Mouse (Mus musculus) spleen, adult 18-20 months (tissue): Measurements from ENCODE around the gene Dusp10.

ENCODE experiments used
- DNase-seq, 2 experiments: peaks; one replicate each; pipeline ENCODE4 v3.0.0; 2022; ENCODE audit warnings: mixed read lengths in 2 of 2

Dusp10 gene

DNA sequence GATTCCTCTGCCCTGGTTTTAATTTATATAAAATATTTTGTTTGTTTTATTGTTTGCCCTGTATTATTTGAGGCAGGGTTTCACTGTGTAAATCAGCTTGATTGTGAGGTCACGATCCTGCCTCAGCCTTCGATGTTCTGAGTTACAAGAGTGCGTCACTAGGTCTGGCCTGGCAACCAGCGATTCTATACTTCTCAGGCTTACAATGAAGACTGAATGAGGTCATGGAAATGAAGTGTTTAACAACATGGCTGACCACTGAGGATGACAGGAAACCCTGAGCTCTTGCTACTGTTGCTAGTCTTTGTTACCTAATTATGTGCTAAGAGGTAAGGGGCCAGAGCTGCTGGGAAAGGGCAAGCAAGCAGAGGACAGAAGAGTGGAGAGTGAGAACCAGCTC, at the start of gene Dusp10:
TSS of gene Dusp10 (plus strand) at position 197 of the 400 bp plus-strand sequence.
- DNase-seq, result no peak

- no peak for DNase-seq
Observed at GRCm38 (mm10) chr1:183965341-183965740, 47.8 kb upstream of the Dusp10 start.

- no peak for DNase-seq
Observed at GRCm38 (mm10) chr1:183969265-183969664, 43.8 kb upstream of the Dusp10 start.

GRCm38 (mm10) chr1:183979814-183980243, 33.3 kb upstream of the Dusp10 start:
- peak; percentile 51 to 67 for DNase-seq

DNA sequence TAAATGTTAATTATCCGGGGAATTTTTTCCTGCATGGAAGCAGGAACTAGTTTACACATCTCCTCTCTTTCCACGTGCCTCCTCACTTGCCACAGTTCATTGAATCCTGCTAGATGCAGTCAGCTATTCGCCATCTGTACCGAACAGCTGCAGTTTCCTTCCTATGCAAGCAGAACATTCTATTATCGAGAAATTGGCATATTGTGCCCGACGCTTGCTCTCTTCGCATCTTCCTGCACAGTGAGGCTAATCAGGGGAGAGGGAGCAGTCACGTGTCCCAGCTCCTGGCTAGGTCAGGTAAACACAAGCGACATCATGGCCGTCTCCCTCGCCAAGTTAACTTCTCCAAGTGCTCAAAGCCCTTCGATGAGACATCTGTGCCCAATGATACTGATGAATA, 31.0 kb upstream of the Dusp10 start:
- no peak for DNase-seq

DNA sequence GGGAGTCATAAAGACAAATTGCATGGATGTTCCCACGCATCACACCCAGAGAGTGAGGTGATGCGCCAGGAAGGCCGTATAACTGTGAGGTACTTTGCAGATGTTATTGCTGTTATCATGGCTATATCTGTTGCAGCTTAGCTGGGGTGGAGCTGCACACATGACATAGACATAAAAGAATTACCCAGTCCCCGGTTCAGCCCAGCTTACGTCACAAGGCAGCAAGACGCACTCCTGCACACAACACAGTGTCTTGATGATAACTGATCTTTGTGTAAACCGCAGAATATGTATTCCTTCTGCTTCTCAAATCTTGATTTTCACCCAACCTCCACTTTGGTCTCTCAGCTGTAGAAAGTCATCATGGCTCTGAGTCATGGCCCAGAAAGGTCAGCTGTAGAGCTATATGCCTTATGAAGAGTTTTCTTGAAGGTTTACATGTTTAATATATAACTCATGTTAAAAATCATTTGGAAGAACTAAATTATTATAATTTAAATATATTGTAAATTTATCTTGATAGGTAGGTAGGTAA, 25.3 kb upstream of the Dusp10 start:
- DNase-seq, result no peak

- DNase-seq, result no peak
Observed at GRCm38 (mm10) chr1:183991921-183992320, 21.2 kb upstream of the Dusp10 start.

- DNase-seq, result no peak
Observed at GRCm38 (mm10) chr1:183997207-183997606, 15.9 kb upstream of the Dusp10 start.

DNA sequence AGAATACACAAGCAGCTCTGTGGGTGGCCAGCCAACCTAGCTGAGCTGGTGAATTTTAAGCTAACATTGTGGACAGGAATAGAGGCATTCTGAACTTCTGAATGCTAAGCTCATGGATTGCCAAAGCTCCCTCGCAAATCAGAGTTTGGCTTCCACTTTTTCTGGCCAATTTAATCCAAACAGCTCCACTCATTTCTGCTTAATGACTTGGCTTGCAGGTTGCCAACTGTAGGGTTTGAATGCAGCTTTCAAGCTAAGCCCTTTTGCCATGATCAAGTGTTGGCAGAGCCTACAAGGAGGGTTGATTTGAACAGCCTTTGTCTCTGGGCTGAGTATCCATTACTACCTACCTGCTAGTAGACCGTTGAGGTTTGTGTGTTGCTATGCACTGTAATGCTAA, 10.6 kb upstream of the Dusp10 start:
- DNase-seq, result no peak

DNA sequence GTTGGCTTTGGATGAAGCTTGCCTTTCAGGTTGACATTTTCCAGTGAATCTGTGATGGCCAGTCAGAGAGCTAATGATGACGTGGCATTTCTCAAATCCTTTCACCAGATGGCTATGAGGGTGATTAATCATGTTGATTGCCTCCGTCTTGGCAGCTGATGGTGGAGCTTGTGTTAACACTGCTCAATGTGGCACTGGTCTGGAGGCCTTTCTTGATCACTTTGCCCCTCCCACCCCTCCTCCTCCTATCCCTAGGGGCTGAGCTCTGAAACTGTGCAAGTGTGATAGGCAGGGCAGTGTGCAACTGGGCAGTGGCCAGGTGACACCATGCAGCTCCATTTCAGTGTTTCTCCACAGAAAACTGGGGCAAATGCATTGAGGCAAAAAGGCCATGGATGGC, 8.8 kb upstream of the Dusp10 start:
- no peak for DNase-seq

- DNase-seq, result peak in 1 of 2 experiments; percentile 32
Observed at GRCm38 (mm10) chr1:184005315-184006058, 7.6 kb upstream of the Dusp10 start.

- no peak for DNase-seq
Observed at GRCm38 (mm10) chr1:184006086-184006485, 7.0 kb upstream of the Dusp10 start.

DNA sequence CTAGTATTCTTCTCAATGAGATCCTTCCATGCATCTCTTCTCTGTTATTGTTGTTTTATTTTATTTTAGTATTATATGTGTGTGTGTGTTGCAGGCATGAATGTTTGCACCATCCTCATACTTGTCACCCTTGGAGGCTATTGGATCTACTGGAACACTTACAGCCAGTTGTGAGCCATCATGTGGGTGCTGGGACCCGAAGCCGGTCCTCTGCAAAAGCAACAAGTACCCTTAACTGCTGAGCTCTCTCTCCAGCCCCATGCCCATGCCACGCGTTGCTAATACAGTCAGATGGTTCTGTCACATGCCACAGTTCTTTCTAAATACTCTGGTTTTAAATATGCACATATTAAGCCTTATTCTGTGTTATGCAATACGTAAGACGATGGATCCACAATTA, 1.8 kb upstream of the Dusp10 start:
- DNase-seq, result no peak

- no peak for DNase-seq
Observed at GRCm38 (mm10) chr1:184014091-184014490, 989 bp downstream of the Dusp10 start.

GRCm38 (mm10) chr1:184015995-184016730, 3.1 kb downstream of the Dusp10 start:
- DNase-seq, result no peak

GRCm38 (mm10) chr1:184017606-184018005, 4.5 kb downstream of the Dusp10 start:
- DNase-seq, result no peak

DNA sequence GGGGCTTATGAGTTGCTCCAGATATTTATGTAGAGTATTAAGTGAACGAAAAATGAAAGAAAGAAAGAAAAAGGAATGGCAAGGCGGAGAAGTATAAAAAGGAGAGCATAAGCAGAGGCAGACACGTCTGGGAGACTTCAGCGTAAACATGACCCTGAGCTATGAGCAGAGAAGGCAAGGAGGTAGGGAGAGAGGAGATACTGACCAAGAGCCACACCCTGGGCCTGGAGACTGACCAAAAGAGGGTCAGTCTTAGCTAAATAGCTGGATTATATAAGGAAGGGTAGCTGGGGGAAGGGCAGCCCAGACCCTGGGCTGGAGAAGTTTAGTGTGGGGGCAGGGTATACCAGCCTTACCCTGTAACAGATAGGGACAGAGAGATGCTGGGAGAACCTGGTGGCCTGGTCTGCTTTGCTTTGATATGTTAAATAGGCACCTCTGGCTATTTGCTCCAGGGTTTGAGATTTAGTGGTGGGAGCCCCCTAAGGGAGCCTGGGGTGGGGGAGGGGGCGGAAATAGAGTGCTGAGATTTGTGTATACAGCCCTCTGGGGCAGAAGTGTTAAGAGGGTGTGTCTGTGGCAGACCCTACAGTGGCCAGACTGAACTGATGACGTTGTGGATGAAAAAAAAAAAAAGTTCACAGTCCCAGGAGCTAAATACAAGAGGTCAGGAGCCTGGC, 6.1 kb downstream of the Dusp10 start:
- no peak for DNase-seq

- no peak for DNase-seq
Observed at GRCm38 (mm10) chr1:184019722-184020107, 6.6 kb downstream of the Dusp10 start.

- no peak for DNase-seq
Observed at GRCm38 (mm10) chr1:184023971-184024370, 10.9 kb downstream of the Dusp10 start.

DNA sequence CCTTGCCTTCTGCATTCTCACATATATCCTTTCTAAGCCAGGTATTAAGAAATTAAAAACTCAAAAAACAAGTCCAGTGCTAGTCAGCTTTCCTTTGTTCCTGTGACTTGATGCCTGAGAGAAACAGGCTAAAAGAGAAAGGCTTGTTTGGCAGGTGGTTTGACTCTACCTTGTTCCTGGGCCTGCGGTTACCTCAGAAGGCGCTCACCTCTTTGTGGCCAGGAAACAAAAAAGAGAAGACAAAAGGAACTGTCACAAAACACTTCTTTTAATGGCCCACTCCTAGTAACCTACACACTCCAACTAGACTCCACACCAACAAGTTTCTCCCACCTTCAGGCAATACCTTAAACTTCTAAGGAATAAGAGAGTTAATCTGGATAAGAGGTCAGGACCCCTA, 11.5 kb downstream of the Dusp10 start:
- DNase-seq, result no peak

- DNase-seq, result no peak
Observed at GRCm38 (mm10) chr1:184025079-184025478, 12.0 kb downstream of the Dusp10 start.

DNA sequence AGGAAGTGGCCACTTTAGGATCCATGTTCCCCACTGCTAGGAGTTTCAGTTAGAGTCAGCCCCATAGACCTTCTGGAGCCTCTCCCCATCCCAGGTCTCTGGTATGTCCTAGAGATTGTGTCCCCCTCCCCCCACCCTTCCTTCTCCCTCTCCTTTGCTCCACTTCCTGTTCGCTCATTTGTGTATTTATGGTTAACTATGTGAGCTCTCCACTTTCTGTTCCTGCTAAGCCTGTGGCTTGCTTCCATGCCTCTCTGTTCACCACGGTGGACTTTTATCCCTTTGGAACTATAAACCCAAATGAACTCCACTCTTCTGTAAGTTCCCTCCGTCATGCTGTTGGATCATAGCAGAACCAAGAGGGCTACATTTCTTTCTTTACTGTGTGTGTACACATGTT, 13.9 kb downstream of the Dusp10 start:
- DNase-seq, result no peak

- DNase-seq, result no peak
Observed at GRCm38 (mm10) chr1:184030070-184030802, 17.1 kb downstream of the Dusp10 start.
